Mouse (Mus musculus) testis, adult 2 months (tissue): ENCODE measurements around the gene Abcg5. TPM values are rescaled to one million over a fixed set of nuclear protein-coding genes. Genes with fewer than 3 reads are reported as not detected.

Experiments
- H3K27ac ChIP-seq: fragments of 200-500 bp; 2 replicates; pipeline ENCODE4 v1.5.1; 2012; ENCODE audit warnings: low read depth, low read length; ENCODE audit not compliant: control insufficient read depth, insufficient read depth
- H3K27me3 ChIP-seq: fragments of 200-500 bp; 2 replicates; pipeline ENCODE4 v1.6.1; 2012; ENCODE audit warnings: mild to moderate bottlenecking, low read length, moderate library complexity; ENCODE audit not compliant: control insufficient read depth, insufficient read depth
- H3K36me3 ChIP-seq: fragments of 200-500 bp; 2 replicates; pipeline ENCODE4 v1.6.1; 2012; ENCODE audit warnings: mild to moderate bottlenecking, low read length; ENCODE audit not compliant: control insufficient read depth, insufficient read depth
- H3K4me1 ChIP-seq: fragments of 200-500 bp; 2 replicates; pipeline ENCODE4 v1.6.1; 2012; ENCODE audit warnings: low read length; ENCODE audit not compliant: control insufficient read depth, insufficient read depth
- H3K4me3 ChIP-seq: fragments of 200-500 bp; 2 replicates; pipeline ENCODE4 v1.5.1; 2012; ENCODE audit warnings: low read depth, mild to moderate bottlenecking, low read length, moderate library complexity, mixed read lengths; ENCODE audit not compliant: control insufficient read depth
- CTCF ChIP-seq: fragments of 200-500 bp; IDR thresholded peaks from 2 replicates; pipeline ENCODE4 v1.5.1; 2012; ENCODE audit warnings: low read depth, mild to moderate bottlenecking, inconsistent platforms, low read length, moderate library complexity; ENCODE audit not compliant: control insufficient read depth, insufficient read depth, insufficient replicate concordance
- POLR2A ChIP-seq: fragments of 200-500 bp; IDR thresholded peaks from 2 replicates; pipeline ENCODE4 v1.6.1; 2012; ENCODE audit warnings: low read depth, mild to moderate bottlenecking, inconsistent platforms, low read length, moderate library complexity; ENCODE audit not compliant: control insufficient read depth
- polyA plus RNA-seq: library from polyadenylated mRNA; depleted of rRNA; stranded (reverse); fragments of >200 nt; gene quantifications from 2 replicates; pipeline ENCODE4 v1.2.3, GENCODE M21; 2012

Abcg5 gene
- polyA plus RNA-seq, 1 experiment: 0.40 TPM

DNA sequence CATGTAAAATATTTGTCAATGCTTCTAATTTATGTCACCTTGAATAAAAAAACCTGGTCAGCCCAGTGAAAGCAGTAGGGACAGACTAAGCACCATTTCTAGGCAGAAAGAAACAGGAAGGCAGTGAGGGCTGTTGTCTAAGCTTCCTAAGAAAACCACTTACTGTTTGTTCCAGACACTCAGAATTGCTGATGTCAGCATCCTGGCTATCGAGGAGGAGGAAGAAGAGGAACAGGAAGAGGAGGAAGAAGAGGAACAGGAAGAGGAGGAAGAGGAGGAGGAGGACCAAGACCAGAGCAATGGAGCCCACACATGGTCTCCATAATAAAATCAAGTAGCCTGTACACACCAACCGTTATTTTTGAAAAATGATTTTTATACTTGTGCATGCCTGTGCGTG lies 36.3 kb upstream of the Abcg5 start:
- TF ChIP-seq CTCF (no peak), POLR2A (no peak)
- Histone ChIP-seq H3K27ac (no peak overlapping the region), H3K4me3 (no peak overlapping the region), H3K27me3 (no peaks in the 10 kb centered on the region), H3K4me1 (no peaks in the 10 kb centered on the region), H3K36me3 (no peaks in the 10 kb centered on the region)

DNA sequence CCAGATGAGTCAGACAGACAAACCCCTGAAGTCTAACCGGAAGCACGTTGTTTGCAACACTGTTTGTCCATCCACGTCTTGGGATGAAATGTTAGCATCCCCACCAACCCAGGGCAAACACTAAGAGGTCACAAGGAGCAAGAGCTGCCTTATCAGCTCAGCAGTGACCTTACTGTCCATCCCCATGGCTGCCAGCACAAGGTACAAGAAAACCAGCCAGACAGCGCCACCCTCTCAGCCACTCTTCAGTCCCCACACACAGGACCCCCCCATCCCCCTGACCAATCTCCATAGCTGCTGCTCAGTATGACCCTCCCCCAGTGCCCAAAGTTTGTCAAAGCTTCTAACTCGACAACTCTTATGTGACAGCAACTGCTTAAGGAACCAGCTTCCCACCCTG lies 34.6 kb upstream of the Abcg5 start:
- Histone ChIP-seq H3K27me3 (no peaks in the 10 kb centered on the region), H3K4me3 (no peak overlapping the region), H3K36me3 (no peaks in the 10 kb centered on the region), H3K4me1 (no peaks in the 10 kb centered on the region), H3K27ac (no peak overlapping the region)
- TF ChIP-seq POLR2A: no peak
- no peak for TF ChIP-seq CTCF

DNA sequence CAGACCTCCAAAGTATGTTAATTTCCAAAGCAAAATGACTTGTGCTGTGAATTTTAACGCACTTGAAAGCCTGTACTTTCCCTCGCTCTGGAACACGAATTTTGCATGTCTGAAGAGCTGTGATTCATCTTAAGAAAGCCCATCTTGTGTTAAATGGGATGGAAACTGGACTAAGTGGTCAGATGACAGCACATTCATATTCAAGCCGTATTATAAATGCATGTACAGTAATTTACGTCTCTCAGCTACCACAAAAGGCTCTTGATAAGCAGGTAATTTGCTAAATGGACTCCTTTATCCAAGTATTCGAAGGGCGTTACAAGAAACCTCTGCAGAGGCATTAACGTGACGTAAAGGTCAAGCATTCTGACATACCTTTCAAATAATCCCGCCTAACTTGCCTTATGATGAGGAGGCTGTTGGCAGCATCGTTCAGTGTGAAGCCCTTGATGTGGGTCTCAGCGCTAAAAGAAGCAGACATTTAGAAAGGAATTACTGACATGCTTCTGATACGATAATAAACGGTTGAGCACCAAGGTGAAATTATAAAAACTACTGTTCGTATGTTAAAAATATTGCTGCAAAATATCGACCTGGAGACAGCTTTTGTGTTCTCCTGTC lies 33.6 kb upstream of the Abcg5 start:
- TF ChIP-seq CTCF: no peak
- TF ChIP-seq POLR2A: no peak
- H3K36me3 ChIP-seq: no peaks in the 10 kb centered on the region

DNA sequence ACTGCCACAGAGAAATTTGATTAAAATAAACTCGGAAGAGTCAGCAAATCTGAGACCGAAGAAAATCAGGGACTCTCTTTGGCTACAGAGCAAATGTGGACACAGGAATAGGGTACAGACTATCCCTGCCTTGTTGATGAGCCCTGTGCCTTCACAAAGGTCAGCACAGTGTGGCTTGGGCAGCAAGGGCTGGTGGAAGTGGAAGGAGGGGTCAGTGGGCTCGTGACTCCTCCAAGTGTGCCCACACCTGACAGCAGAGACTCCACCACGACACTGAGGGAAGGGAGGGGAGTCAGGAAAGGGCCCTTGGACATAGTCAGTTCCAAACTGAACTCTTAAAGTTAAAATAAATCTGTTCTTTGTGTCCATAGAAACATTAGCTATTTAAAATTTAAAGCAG lies 32.1 kb upstream of the Abcg5 start:
- no peak for TF ChIP-seq POLR2A
- TF ChIP-seq CTCF: no peak
- no peaks in the 10 kb centered on the region for H3K4me1 ChIP-seq
- H3K27me3 ChIP-seq: no peaks in the 10 kb centered on the region
- H3K4me3 ChIP-seq: no peak overlapping the region
- H3K27ac ChIP-seq: no peak overlapping the region
- H3K36me3 ChIP-seq: no peaks in the 10 kb centered on the region

More for the DNA sequence above, 33.6 kb upstream of the Abcg5 start:
- no peaks in the 10 kb centered on the region for H3K27me3 ChIP-seq
- H3K4me3 ChIP-seq: no peak overlapping the region
- no peaks in the 10 kb centered on the region for H3K4me1 ChIP-seq
- H3K27ac ChIP-seq: no peak overlapping the region

DNA sequence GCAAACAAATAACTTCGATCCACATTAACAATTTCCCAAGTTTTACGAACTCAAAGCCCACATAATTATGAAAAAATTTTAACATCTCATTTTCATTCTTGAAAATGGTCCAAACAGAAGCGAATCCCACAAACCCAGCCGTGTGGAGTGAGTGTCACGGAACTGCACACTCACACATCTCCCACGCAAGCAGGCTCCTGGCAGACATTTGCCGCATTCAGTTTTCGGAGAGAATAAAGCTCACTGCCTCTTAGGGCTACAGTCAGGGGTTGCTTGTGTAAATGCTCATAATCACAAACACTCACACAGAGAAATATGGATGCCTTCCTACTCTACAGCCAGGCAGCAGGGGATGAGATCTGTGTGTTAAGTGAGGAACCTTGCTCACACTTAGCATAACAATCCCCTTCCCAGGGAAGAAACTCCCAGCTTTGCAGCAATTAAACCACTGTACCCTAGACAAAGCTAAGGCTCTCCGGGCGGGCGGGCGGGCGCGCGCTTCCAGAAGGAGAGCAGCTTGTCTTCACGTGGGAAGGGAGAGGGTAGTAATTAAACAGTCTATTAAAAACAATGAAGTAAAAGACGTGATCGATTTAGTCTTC lies 30.9 kb upstream of the Abcg5 start:
- no peak overlapping the region for H3K27ac ChIP-seq
- no peaks in the 10 kb centered on the region for H3K27me3 ChIP-seq
- no peak for TF ChIP-seq POLR2A
- no peak for TF ChIP-seq CTCF
- no peaks in the 10 kb centered on the region for H3K36me3 ChIP-seq
- H3K4me1 ChIP-seq: no peaks in the 10 kb centered on the region
- H3K4me3 ChIP-seq: no peak overlapping the region

DNA sequence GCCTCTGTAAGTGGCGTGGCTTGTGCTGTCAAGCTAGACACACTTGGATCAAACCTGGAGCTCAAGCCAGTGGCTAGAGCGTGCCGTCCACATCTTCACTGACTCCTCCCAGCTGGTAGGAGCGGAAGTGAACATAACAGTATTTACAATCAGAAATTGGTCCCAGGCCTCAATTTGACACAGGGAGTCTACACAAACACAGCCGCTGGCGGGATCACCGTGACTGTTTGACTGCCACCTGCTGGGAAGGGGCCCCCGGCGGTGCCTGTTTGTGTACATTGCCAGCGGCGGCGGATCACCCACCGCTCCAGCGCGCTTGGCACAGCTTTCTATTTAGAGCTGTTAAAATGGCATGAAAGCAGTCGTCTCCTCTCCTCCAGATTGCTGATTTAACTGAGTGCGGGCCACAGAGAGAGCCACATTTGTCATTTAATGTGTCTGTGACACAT lies 26.6 kb upstream of the Abcg5 start:
- Histone ChIP-seq H3K36me3 (no peaks in the 10 kb centered on the region), H3K27me3 (no peaks in the 10 kb centered on the region), H3K4me1 (no peaks in the 10 kb centered on the region), H3K4me3 (no peak overlapping the region), H3K27ac (no peak overlapping the region)
- TF ChIP-seq CTCF (no peak), POLR2A (no peak)

DNA sequence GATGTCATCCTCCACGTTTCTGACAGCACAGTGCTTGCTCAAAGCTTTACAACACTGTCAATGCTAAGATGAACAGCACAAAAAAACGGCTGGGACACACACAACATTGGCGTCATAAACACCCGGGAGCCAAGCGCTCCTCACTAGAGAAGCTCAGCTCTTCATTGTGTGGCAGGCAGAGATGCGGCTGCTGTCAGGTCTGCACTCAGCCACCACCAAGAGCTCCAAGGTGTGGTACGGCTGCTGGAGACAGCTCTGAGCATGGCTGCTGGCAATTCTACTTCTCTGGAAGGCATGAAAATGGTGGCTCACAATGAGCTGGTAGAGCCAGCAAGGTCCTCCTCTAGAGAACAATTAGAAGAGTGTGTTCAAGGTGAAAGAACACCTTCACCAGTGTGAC lies 26.0 kb upstream of the Abcg5 start:
- Histone ChIP-seq H3K27ac (no peak overlapping the region), H3K4me1 (no peaks in the 10 kb centered on the region), H3K36me3 (no peaks in the 10 kb centered on the region), H3K27me3 (no peaks in the 10 kb centered on the region), H3K4me3 (no peak overlapping the region)
- TF ChIP-seq POLR2A (no peak), CTCF (no peak)

DNA sequence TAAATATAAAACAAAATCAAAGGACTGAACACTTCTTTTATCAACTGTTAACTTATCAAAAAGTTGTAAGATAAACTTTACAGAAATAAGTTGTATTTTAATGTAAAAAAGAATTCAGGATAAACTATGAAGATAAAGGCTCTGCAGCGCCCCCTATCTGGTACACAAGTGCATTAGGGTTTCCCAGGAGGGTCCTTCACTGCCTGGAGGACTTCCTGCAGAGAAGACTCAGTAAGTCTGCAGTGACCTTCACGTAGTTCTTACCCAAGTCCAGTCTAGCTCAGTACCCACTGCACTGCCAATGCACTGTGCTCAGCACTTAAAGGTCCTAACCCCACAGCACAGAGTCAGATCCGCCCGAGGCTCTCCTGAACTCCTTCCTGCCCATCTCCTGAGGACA lies 24.6 kb upstream of the Abcg5 start:
- TF ChIP-seq CTCF (peak; percentile 12; the same call in 1 of the 2 replicates), POLR2A (no peak)
- H3K27ac ChIP-seq: no peak overlapping the region
- no peaks in the 10 kb centered on the region for H3K36me3 ChIP-seq

More for the DNA sequence above, 24.6 kb upstream of the Abcg5 start:
- H3K27me3 ChIP-seq: no peaks in the 10 kb centered on the region
- peaks cover 4% of the 10 kb centered on the region; the same call in 1 of the 2 replicates for H3K4me1 ChIP-seq
- H3K4me3 ChIP-seq: no peak overlapping the region
